Mouse (Mus musculus): ENCODE results near the gene 4931428F04Rik. TPM values are rescaled to one million over a fixed set of nuclear protein-coding genes. Genes with fewer than 3 reads are reported as not detected.

The 4931428F04Rik gene
- polyA plus RNA-seq, 1 experiment from 2014 or later, result 23.6 TPM

- WGBS, result 0% methylated on average over 36 of the region's 36 CpGs
- Histone ChIP-seq H3K27me3 (ENCODE audit: control insufficient read depth, insufficient read depth, low read length) (no peaks in the 10 kb centered on the region), H3K36me3 (replicated peaks; ENCODE audit: control insufficient read depth, insufficient read depth, low read depth, low read length) (peaks cover 15% of the 10 kb centered on the region), H3K4me2 (ENCODE audit: low read depth, low read length) (peak within 1 kb of the TSS; percentile 84), H3K4me1 (ENCODE audit: control insufficient read depth, insufficient read depth, low read length) (peaks cover 2% of the 10 kb centered on the region; the same call in 1 of the 2 replicates), H3K4me3 (ENCODE audit: low read depth, low read length) (peak within 1 kb of the TSS; percentile 70), H3K9ac (replicated peaks; ENCODE audit: low read length) (peak within 1 kb of the TSS; percentile 78), H3K9me3 (replicated peaks; ENCODE audit: control insufficient read depth, low read length) (no peaks in the 10 kb centered on the region), H3K27ac (replicated peaks; ENCODE audit: low read depth, low read length) (peak within 1 kb of the TSS; percentile 52)
- peak; percentile 97 for DNase-seq (ENCODE audit: low spot score)
- ATAC-seq (replicated peaks; ENCODE audit: insufficient number of reproducible peaks, low FRiP score, low TSS enrichment, low read depth), result peak; percentile 90
Observed at GRCm38 (mm10) chr8:105326141-105326672, 36.5 kb upstream of the 4931428F04Rik start, which contains the start of the genes Lrrc29 and Tmem208. TSS of gene Lrrc29 (minus strand) at chr8:105326278. TSS of gene Tmem208 (plus strand) at chr8:105326354.

- no peaks in the 10 kb centered on the region for H3K9me3 ChIP-seq (replicated peaks; ENCODE audit: control insufficient read depth, low read length)
- peak overlapping the region; percentile 78 for H3K4me2 ChIP-seq (ENCODE audit: low read depth, low read length)
- ATAC-seq (replicated peaks; ENCODE audit: insufficient number of reproducible peaks, low FRiP score, low TSS enrichment, low read depth), result peak; percentile 73
- H3K9ac ChIP-seq (replicated peaks; ENCODE audit: low read length), result peak overlapping the region; percentile 78
- H3K27me3 ChIP-seq (ENCODE audit: control insufficient read depth, insufficient read depth, low read length), result no peaks in the 10 kb centered on the region
- under 1% methylated on average over 12 of the region's 12 CpGs for WGBS
- peaks cover 2% of the 10 kb centered on the region; the same call in 1 of the 2 replicates for H3K4me1 ChIP-seq (ENCODE audit: control insufficient read depth, insufficient read depth, low read length)
- H3K36me3 ChIP-seq (replicated peaks; ENCODE audit: control insufficient read depth, insufficient read depth, low read depth, low read length), result peaks cover 12% of the 10 kb centered on the region
- no peak for DNase-seq (ENCODE audit: low spot score)
- H3K4me3 ChIP-seq (ENCODE audit: low read depth, low read length), result peak overlapping the region; percentile 70
- H3K27ac ChIP-seq (replicated peaks; ENCODE audit: low read depth, low read length), result peak overlapping the region; percentile 22; the same call in 1 of the 2 replicates
Observed at GRCm38 (mm10) chr8:105325641-105326093, 36.0 kb upstream of the 4931428F04Rik start.

- Histone ChIP-seq H3K4me3 (ENCODE audit: low read depth, low read length) (no peak overlapping the region), H3K36me3 (replicated peaks; ENCODE audit: control insufficient read depth, insufficient read depth, low read depth, low read length) (no peaks in the 10 kb centered on the region), H3K27ac (replicated peaks; ENCODE audit: low read depth, low read length) (no peak overlapping the region), H3K4me2 (ENCODE audit: low read depth, low read length) (no peak overlapping the region), H3K4me1 (ENCODE audit: control insufficient read depth, insufficient read depth, low read length) (peaks cover 2% of the 10 kb centered on the region; the same call in 1 of the 2 replicates), H3K9me3 (replicated peaks; ENCODE audit: control insufficient read depth, low read length) (no peaks in the 10 kb centered on the region), H3K9ac (replicated peaks; ENCODE audit: low read length) (no peak overlapping the region), H3K27me3 (ENCODE audit: control insufficient read depth, insufficient read depth, low read length) (no peaks in the 10 kb centered on the region)
- ATAC-seq (replicated peaks; ENCODE audit: insufficient number of reproducible peaks, low FRiP score, low TSS enrichment, low read depth), result no peak
- 94% methylated on average over 4 of the region's 4 CpGs for WGBS
- no peak for DNase-seq (ENCODE audit: low spot score)
Observed at GRCm38 (mm10) chr8:105323183-105323582, 33.5 kb upstream of the 4931428F04Rik start.

GRCm38 (mm10) chr8:105318662-105319190, 29.1 kb upstream of the 4931428F04Rik start:
- Histone ChIP-seq H3K27ac (replicated peaks; ENCODE audit: low read depth, low read length) (no peak overlapping the region), H3K27me3 (ENCODE audit: control insufficient read depth, insufficient read depth, low read length) (no peaks in the 10 kb centered on the region), H3K4me3 (ENCODE audit: low read depth, low read length) (no peak overlapping the region), H3K4me1 (ENCODE audit: control insufficient read depth, insufficient read depth, low read length) (no peaks in the 10 kb centered on the region), H3K4me2 (ENCODE audit: low read depth, low read length) (no peak overlapping the region), H3K36me3 (replicated peaks; ENCODE audit: control insufficient read depth, insufficient read depth, low read depth, low read length) (no peaks in the 10 kb centered on the region; the same call in 1 of the 2 replicates), H3K9me3 (replicated peaks; ENCODE audit: control insufficient read depth, low read length) (no peaks in the 10 kb centered on the region), H3K9ac (replicated peaks; ENCODE audit: low read length) (no peak overlapping the region)
- WGBS, result 85% methylated on average over 11 of the region's 11 CpGs
- no peak for DNase-seq (ENCODE audit: low spot score)
- ATAC-seq (replicated peaks; ENCODE audit: insufficient number of reproducible peaks, low FRiP score, low TSS enrichment, low read depth), result no peak

- DNase-seq (ENCODE audit: low spot score) (no peak), ATAC-seq (replicated peaks; ENCODE audit: insufficient number of reproducible peaks, low FRiP score, low TSS enrichment, low read depth) (no peak)
- Histone ChIP-seq H3K27me3 (ENCODE audit: control insufficient read depth, insufficient read depth, low read length) (no peaks in the 10 kb centered on the region), H3K9me3 (replicated peaks; ENCODE audit: control insufficient read depth, low read length) (no peaks in the 10 kb centered on the region), H3K27ac (replicated peaks; ENCODE audit: low read depth, low read length) (no peak overlapping the region), H3K4me2 (ENCODE audit: low read depth, low read length) (no peak overlapping the region), H3K36me3 (replicated peaks; ENCODE audit: control insufficient read depth, insufficient read depth, low read depth, low read length) (no peaks in the 10 kb centered on the region; the same call in 1 of the 2 replicates), H3K4me3 (ENCODE audit: low read depth, low read length) (no peak overlapping the region), H3K4me1 (ENCODE audit: control insufficient read depth, insufficient read depth, low read length) (no peaks in the 10 kb centered on the region), H3K9ac (replicated peaks; ENCODE audit: low read length) (no peak overlapping the region)
- 83% methylated on average over 4 of the region's 4 CpGs for WGBS
Observed at GRCm38 (mm10) chr8:105317941-105318340, 28.3 kb upstream of the 4931428F04Rik start.

- no peaks in the 10 kb centered on the region for H3K27me3 ChIP-seq (ENCODE audit: control insufficient read depth, insufficient read depth, low read length)
- H3K4me2 ChIP-seq (ENCODE audit: low read depth, low read length), result no peak overlapping the region
- ATAC-seq (replicated peaks; ENCODE audit: insufficient number of reproducible peaks, low FRiP score, low TSS enrichment, low read depth) (no peak; the same call in 1 of the 2 replicates), DNase-seq (ENCODE audit: low spot score) (no peak)
- 85% methylated on average over 18 of the region's 18 CpGs for WGBS
- H3K36me3 ChIP-seq (replicated peaks; ENCODE audit: control insufficient read depth, insufficient read depth, low read depth, low read length), result no peaks in the 10 kb centered on the region; the same call in 1 of the 2 replicates
- H3K4me3 ChIP-seq (ENCODE audit: low read depth, low read length), result no peak overlapping the region
- H3K9ac ChIP-seq (replicated peaks; ENCODE audit: low read length), result no peak overlapping the region
- H3K4me1 ChIP-seq (ENCODE audit: control insufficient read depth, insufficient read depth, low read length), result no peaks in the 10 kb centered on the region
- no peak overlapping the region for H3K27ac ChIP-seq (replicated peaks; ENCODE audit: low read depth, low read length)
- H3K9me3 ChIP-seq (replicated peaks; ENCODE audit: control insufficient read depth, low read length), result no peaks in the 10 kb centered on the region
Observed at GRCm38 (mm10) chr8:105315073-105315769, 25.6 kb upstream of the 4931428F04Rik start.

- no peak overlapping the region for H3K4me3 ChIP-seq (ENCODE audit: low read depth, low read length)
- H3K27me3 ChIP-seq (ENCODE audit: control insufficient read depth, insufficient read depth, low read length), result no peaks in the 10 kb centered on the region
- H3K4me2 ChIP-seq (ENCODE audit: low read depth, low read length), result no peak overlapping the region
- no peak overlapping the region for H3K9ac ChIP-seq (replicated peaks; ENCODE audit: low read length)
- H3K9me3 ChIP-seq (replicated peaks; ENCODE audit: control insufficient read depth, low read length), result no peaks in the 10 kb centered on the region
- 82% methylated on average over 9 of the region's 9 CpGs for WGBS
- DNase-seq (ENCODE audit: low spot score) (no peak), ATAC-seq (replicated peaks; ENCODE audit: insufficient number of reproducible peaks, low FRiP score, low TSS enrichment, low read depth) (no peak)
- no peaks in the 10 kb centered on the region; the same call in 1 of the 2 replicates for H3K36me3 ChIP-seq (replicated peaks; ENCODE audit: control insufficient read depth, insufficient read depth, low read depth, low read length)
- H3K27ac ChIP-seq (replicated peaks; ENCODE audit: low read depth, low read length), result no peak overlapping the region
- H3K4me1 ChIP-seq (ENCODE audit: control insufficient read depth, insufficient read depth, low read length), result no peaks in the 10 kb centered on the region
Observed at GRCm38 (mm10) chr8:105313622-105314402, 24.1 kb upstream of the 4931428F04Rik start.

Data from embryonic facial prominence, embryonic 11.5 days (tissue).